Mouse (Mus musculus) embryonic facial prominence, embryonic 14.5 days (tissue): ENCODE data around the gene Ccdc6. TPM values are rescaled to one million over a fixed set of nuclear protein-coding genes. Genes with fewer than 3 reads are reported as not detected.

Source experiments
- ATAC-seq: fragments of 200-750 bp; cut with Nextera tagmentation; 2 replicates; pipeline ENCODE4 v1.8.0; 2017; ENCODE audit warnings: low read depth, moderate number of reproducible peaks, moderate TSS enrichment
- DNase-seq: peaks from one replicate; pipeline ENCODE4 v3.0.0-alpha.2; 2015; ENCODE audit warnings: low spot score
- H3K27ac ChIP-seq: fragments of 300-500 bp; sonication (generic); replicated peaks from 2 replicates; pipeline ENCODE4 v1.5.1; 2014; ENCODE audit warnings: low read depth, mild to moderate bottlenecking, low read length, moderate library complexity
- H3K27me3 ChIP-seq: fragments of 300-500 bp; sonication (generic); replicated peaks from 2 replicates; pipeline ENCODE4 v1.6.1; 2014; ENCODE audit warnings: low read length; ENCODE audit not compliant: control insufficient read depth, insufficient read depth
- H3K36me3 ChIP-seq: fragments of 300-500 bp; sonication (generic); 2 replicates; pipeline ENCODE4 v1.6.1; 2014; ENCODE audit warnings: low read length, mixed read lengths; ENCODE audit not compliant: control insufficient read depth, insufficient read depth
- H3K4me1 ChIP-seq: fragments of 300-500 bp; sonication (generic); 2 replicates; pipeline ENCODE4 v1.6.1; 2014; ENCODE audit warnings: antibody characterized with exemption, low read length; ENCODE audit not compliant: control insufficient read depth, insufficient read depth
- H3K4me2 ChIP-seq: fragments of 300-500 bp; sonication (generic); 2 replicates; pipeline ENCODE4 v1.6.1; 2014; ENCODE audit warnings: low read depth, mild to moderate bottlenecking, low read length, moderate library complexity, mixed read lengths
- H3K4me3 ChIP-seq: fragments of 300-500 bp; sonication (generic); 2 replicates; pipeline ENCODE4 v1.5.1; 2014; ENCODE audit warnings: low read depth, mild to moderate bottlenecking, low read length
- H3K9ac ChIP-seq: fragments of 300-500 bp; sonication (generic); 2 replicates; pipeline ENCODE4 v1.6.1; 2014; ENCODE audit warnings: low read depth, mild to moderate bottlenecking, low read length, moderate library complexity, mixed read lengths
- H3K9me3 ChIP-seq: fragments of 300-500 bp; sonication (generic); 2 replicates; pipeline ENCODE4 v1.6.1; 2016; ENCODE audit warnings: low read length; ENCODE audit not compliant: control insufficient read depth
- WGBS: fragments of 180-500 bp; shearing (Covaris S2); extraction: QIAGEN DNeasy Blood & Tissue Kit; methylation state at CpG from one replicate; pipeline ENCODE4 v1.1.7; 2014; 5-methylcytosine and 5-hydroxymethylcytosine counted together
- polyA plus RNA-seq: library from polyadenylated mRNA; unstranded; fragments of >200 nt; fragmentation: Nextera tagmentation; extraction: Ambion mirVana; gene quantifications from 2 replicates; pipeline ENCODE4 v1.2.1, GENCODE M21; 2014

Ccdc6 gene
- polyA plus RNA-seq, 1 experiment from 2014 or later, result 19.7 TPM

- H3K27ac ChIP-seq, result 0 out of 2 replicates have a peak overlapping the region, but pooled peaks have one; percentile 28
- no peak for DNase-seq
- no peaks in the 10 kb centered on the region for H3K27me3 ChIP-seq
- WGBS, result 33% methylated on average over 9 of the region's 9 CpGs
- no peak for ATAC-seq
- no peaks in the 10 kb centered on the region for H3K9me3 ChIP-seq
- H3K4me2 ChIP-seq, result no peak overlapping the region
- H3K4me3 ChIP-seq, result no peak overlapping the region
- H3K36me3 ChIP-seq, result no peaks in the 10 kb centered on the region
- 0 out of 2 replicates have a peak overlapping the region, but pooled peaks have one; percentile 5 for H3K9ac ChIP-seq
- peaks cover 13% of the 10 kb centered on the region for H3K4me1 ChIP-seq
These were observed 22.5 kb downstream of the Ccdc6 start for GRCm38 (mm10) chr10:70119451-70119850.

- Histone ChIP-seq H3K36me3 (no peaks in the 10 kb centered on the region), H3K4me1 (peaks cover 13% of the 10 kb centered on the region), H3K4me2 (no peak overlapping the region), H3K27ac (0 out of 2 replicates have a peak overlapping the region, but pooled peaks have one; percentile 28), H3K9me3 (no peaks in the 10 kb centered on the region), H3K27me3 (no peaks in the 10 kb centered on the region), H3K4me3 (no peak overlapping the region), H3K9ac (0 out of 2 replicates have a peak overlapping the region, but pooled peaks have one; percentile 5)
- no peak for DNase-seq
- peak; percentile 55; the same call in 1 of the 2 replicates for ATAC-seq
- 41% methylated on average over 9 of the region's 9 CpGs for WGBS
These were observed 23.0 kb downstream of the Ccdc6 start for GRCm38 (mm10) chr10:70119851-70120370.

- Histone ChIP-seq H3K27ac (0 out of 2 replicates have a peak overlapping the region, but pooled peaks have one; percentile 10), H3K4me3 (no peak overlapping the region), H3K27me3 (no peaks in the 10 kb centered on the region), H3K36me3 (no peaks in the 10 kb centered on the region), H3K9ac (no peak overlapping the region), H3K4me2 (no peak overlapping the region), H3K4me1 (peaks cover 13% of the 10 kb centered on the region), H3K9me3 (no peaks in the 10 kb centered on the region)
- DNase-seq (no peak), ATAC-seq (0 out of 2 replicates have a peak, but pooled peaks have one; percentile 34)
- WGBS, result 72% methylated on average over 17 of the region's 17 CpGs
These were observed 23.9 kb downstream of the Ccdc6 start for GRCm38 (mm10) chr10:70120671-70121405.

GRCm38 (mm10) chr10:70121406-70121695 lies 24.4 kb downstream of the Ccdc6 start:
- ATAC-seq (no peak), DNase-seq (no peak)
- Histone ChIP-seq H3K27me3 (no peaks in the 10 kb centered on the region), H3K9ac (no peak overlapping the region), H3K27ac (no peak overlapping the region), H3K4me3 (no peak overlapping the region), H3K4me2 (no peak overlapping the region), H3K36me3 (no peaks in the 10 kb centered on the region), H3K4me1 (peaks cover 13% of the 10 kb centered on the region), H3K9me3 (no peaks in the 10 kb centered on the region)
- WGBS, result 90% methylated on average over 8 of the region's 8 CpGs

- ATAC-seq (no peak), DNase-seq (no peak)
- 100% methylated on average over 2 of the region's 2 CpGs for WGBS
- Histone ChIP-seq H3K27ac (no peak overlapping the region), H3K9ac (no peak overlapping the region), H3K4me2 (no peak overlapping the region), H3K4me3 (no peak overlapping the region), H3K27me3 (no peaks in the 10 kb centered on the region), H3K9me3 (no peaks in the 10 kb centered on the region), H3K4me1 (peaks cover 13% of the 10 kb centered on the region), H3K36me3 (no peaks in the 10 kb centered on the region)
These were observed 26.5 kb downstream of the Ccdc6 start for GRCm38 (mm10) chr10:70123454-70123853.

GRCm38 (mm10) chr10:70125491-70125890 lies 28.6 kb downstream of the Ccdc6 start:
- DNase-seq, result no peak
- no peaks in the 10 kb centered on the region for H3K36me3 ChIP-seq
- peaks cover 6% of the 10 kb centered on the region for H3K4me1 ChIP-seq
- ATAC-seq, result no peak
- H3K9ac ChIP-seq, result no peak overlapping the region
- WGBS, result 66% methylated on average over 7 of the region's 7 CpGs
- no peak overlapping the region for H3K27ac ChIP-seq
- no peak overlapping the region for H3K4me3 ChIP-seq
- no peaks in the 10 kb centered on the region for H3K9me3 ChIP-seq
- no peaks in the 10 kb centered on the region for H3K27me3 ChIP-seq
- H3K4me2 ChIP-seq, result no peak overlapping the region

GRCm38 (mm10) chr10:70127273-70127672 lies 30.4 kb downstream of the Ccdc6 start:
- Histone ChIP-seq H3K27me3 (no peaks in the 10 kb centered on the region), H3K4me2 (no peak overlapping the region), H3K9me3 (no peaks in the 10 kb centered on the region), H3K4me3 (no peak overlapping the region), H3K9ac (no peak overlapping the region), H3K27ac (no peak overlapping the region), H3K36me3 (no peaks in the 10 kb centered on the region), H3K4me1 (no peaks in the 10 kb centered on the region)
- WGBS, result 76% methylated on average over 8 of the region's 8 CpGs
- DNase-seq (no peak), ATAC-seq (no peak)

- H3K27ac ChIP-seq, result no peak overlapping the region
- ATAC-seq (no peak), DNase-seq (no peak)
- no peak overlapping the region for H3K4me2 ChIP-seq
- H3K27me3 ChIP-seq, result no peaks in the 10 kb centered on the region
- WGBS, result 91% methylated on average over 8 of the region's 8 CpGs
- no peak overlapping the region for H3K4me3 ChIP-seq
- no peaks in the 10 kb centered on the region for H3K9me3 ChIP-seq
- H3K36me3 ChIP-seq, result no peaks in the 10 kb centered on the region
- H3K4me1 ChIP-seq, result no peaks in the 10 kb centered on the region
- no peak overlapping the region for H3K9ac ChIP-seq
These were observed 31.5 kb downstream of the Ccdc6 start for GRCm38 (mm10) chr10:70128408-70128807.

GRCm38 (mm10) chr10:70132087-70132560 lies 35.2 kb downstream of the Ccdc6 start:
- no peak for DNase-seq
- ATAC-seq, result no peak
- no peaks in the 10 kb centered on the region for H3K27me3 ChIP-seq
- H3K4me3 ChIP-seq, result no peak overlapping the region
- H3K9ac ChIP-seq, result no peak overlapping the region
- WGBS, result 75% methylated on average over 5 of the region's 5 CpGs
- no peaks in the 10 kb centered on the region for H3K36me3 ChIP-seq
- H3K9me3 ChIP-seq, result no peaks in the 10 kb centered on the region
- no peak overlapping the region for H3K27ac ChIP-seq
- no peak overlapping the region for H3K4me2 ChIP-seq
- H3K4me1 ChIP-seq, result no peaks in the 10 kb centered on the region
